In the genomic region with DNA sequence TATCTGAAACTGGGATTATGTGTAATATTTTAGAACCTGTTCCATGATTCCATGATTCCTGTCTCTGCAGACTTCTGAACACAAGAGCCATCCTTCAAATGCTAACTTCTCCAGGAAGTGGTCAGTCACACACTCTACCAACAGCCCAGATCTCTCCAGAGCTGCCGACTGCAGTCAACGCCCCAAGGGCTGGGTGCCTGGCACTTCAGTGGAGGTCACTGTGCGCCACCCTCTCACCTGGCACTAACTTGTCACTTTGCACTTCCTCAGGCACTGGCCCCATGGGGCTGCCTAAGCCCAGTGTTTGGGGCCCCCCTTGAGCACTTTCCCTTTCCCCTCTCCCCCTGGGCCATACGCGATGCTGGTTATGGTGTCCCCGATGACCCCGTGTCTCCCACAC, we compare ENCODE assay signal across 9 mouse cellular contexts. TPM values are rescaled to one million over a fixed set of nuclear protein-coding genes. Genes with fewer than 3 reads are reported as not detected.
A peak's percentile ranks its signal among the peaks of the same experiment; 100 is the strongest.
DNase-seq lines count a peak whose midpoint lies in the region; ATAC-seq and TF ChIP-seq lines count a peak whose summit lies in the region.
"Had no signal": no experiment of that assay in that cellular context is flagged by ENCODE, and none has a peak within 500 bp of the region (broad histone marks: within the 10 kb centered on the region; RNA-seq: fewer than 3 reads in every experiment).

No protein-coding gene starts in this region.

- no peaks in the 10 kb centered on the region for H3K36me3 ChIP-seq in macrophage (ENCODE audit: inconsistent target)
- no peaks in the 10 kb centered on the region for H3K36me3 ChIP-seq in stomach, embryonic 16.5 days (ENCODE audit: control insufficient read depth, insufficient read depth, low read length)
- H3K36me3 ChIP-seq in midbrain, embryonic 11.5 days (ENCODE audit: control insufficient read depth, insufficient read depth, low read length) = no peaks in the 10 kb centered on the region

- no peaks in the 10 kb centered on the region for H3K27me3 ChIP-seq in stomach, embryonic 16.5 days (ENCODE audit: control insufficient read depth, insufficient read depth, low read length)
- no peaks in the 10 kb centered on the region for H3K27me3 ChIP-seq in midbrain, embryonic 11.5 days (ENCODE audit: control insufficient read depth, insufficient read depth, low read length)

- no peak for ATAC-seq in stomach, embryonic 16.5 days (ENCODE audit: insufficient read depth, low FRiP score)
- no peak for ATAC-seq in midbrain, embryonic 11.5 days (ENCODE audit: low FRiP score)

- H3K4me1 ChIP-seq in lung, adult 2 months (ENCODE audit: control insufficient read depth, insufficient read depth, low read length) = peaks cover 20% of the 10 kb centered on the region
- peaks cover 33% of the 10 kb centered on the region for H3K4me1 ChIP-seq in stomach, embryonic 16.5 days (ENCODE audit: control insufficient read depth, insufficient read depth, low read length)
- H3K4me1 ChIP-seq in midbrain, embryonic 11.5 days (ENCODE audit: control insufficient read depth, insufficient read depth, low read length) = peaks cover 5% of the 10 kb centered on the region

- H3K9me3 ChIP-seq in stomach, embryonic 16.5 days (replicated peaks; ENCODE audit: control insufficient read depth, low read length) = no peaks in the 10 kb centered on the region
- H3K9me3 ChIP-seq in midbrain, embryonic 11.5 days (ENCODE audit: control insufficient read depth, low read length) = no peaks in the 10 kb centered on the region

- no peak overlapping the region for H3K4me2 ChIP-seq in stomach, embryonic 16.5 days (ENCODE audit: low read depth, low read length)
- no peak overlapping the region for H3K4me2 ChIP-seq in midbrain, embryonic 11.5 days

- H3K27ac ChIP-seq in macrophage = peak overlapping the region; percentile 62
- H3K27ac ChIP-seq in stomach, embryonic 16.5 days (ENCODE audit: low read length) = 0 out of 2 replicates have a peak overlapping the region, but pooled peaks have one; percentile 15
- no peak overlapping the region for H3K27ac ChIP-seq in midbrain, embryonic 11.5 days (ENCODE audit: low read depth, low read length)

- H3K79me2 ChIP-seq in macrophage (ENCODE audit: inconsistent target) = peaks cover 66% of the 10 kb centered on the region; the same call in 1 of the 2 replicates

- no peak overlapping the region for H3K4me3 ChIP-seq in lung, adult 2 months (replicated peaks; ENCODE audit: extremely low read depth, low read depth, low read length)
- no peak overlapping the region for H3K4me3 ChIP-seq in macrophage (ENCODE audit: inconsistent target)
- H3K4me3 ChIP-seq in stomach, embryonic 16.5 days (replicated peaks; ENCODE audit: low read length) = no peak overlapping the region
- no peak overlapping the region for H3K4me3 ChIP-seq in midbrain, embryonic 11.5 days (ENCODE audit: low read depth, low read length)

- WGBS in lung, adult 2 months = 49% methylated on average over 7 of the region's 7 CpGs
- 49% methylated on average over 7 of the region's 7 CpGs for WGBS in macrophage (ENCODE audit: missing documents)
- 74% methylated on average over 7 of the region's 7 CpGs for WGBS in stomach, embryonic 16.5 days
- WGBS in midbrain, embryonic 11.5 days = 84% methylated on average over 7 of the region's 7 CpGs

- no peak overlapping the region for H3K9ac ChIP-seq in stomach, embryonic 16.5 days (ENCODE audit: low read length)
- H3K9ac ChIP-seq in midbrain, embryonic 11.5 days (ENCODE audit: low read length) = no peak overlapping the region

- intact Hi-C loops in heart, postnatal 10 days (cut with DNase I) = no loop called here

- DNase-seq in heart, adult 11 months = peak; percentile 94
- no peak for DNase-seq in heart, postnatal 10 days
- DNase-seq in lung, postnatal 25 days (ENCODE audit: low spot score) = peak; percentile 28
- DNase-seq in lung, adult 2 months = no peak
- DNase-seq in midbrain, embryonic 11.5 days (ENCODE audit: low spot score, missing footprints) = no peak
- no peak for DNase-seq in frontal cortex, postnatal 14 days (ENCODE audit: low spot score in 2 of 2)
- DNase-seq: adrenal gland, adult 2 months had no signal

- TF ChIP-seq POLR2A in lung, adult 2 months (IDR thresholded peaks at IDR 0.05; ENCODE audit: borderline replicate concordance, extremely low read depth, low read depth, low read length) = no peak

- TF ChIP-seq CTCF in lung, adult 2 months (IDR thresholded peaks at IDR 0.05; ENCODE audit: insufficient read depth, low read length) = no peak

RNA-seq across cellular contexts. Expression of a gene that starts 46.8 kb away (rescaled TPM):
- total RNA-seq in heart, postnatal 10 days (2021) = 10 to 100 TPM; 20.6 to 20.7 TPM
- polyA plus RNA-seq in lung, adult 2 months (2012; rRNA removed) = 26.3 and 27.9 TPM in 2 replicates
- 10 to 100 TPM; 25.8 to 70.8 (median 50.4) TPM for total RNA-seq in macrophage (2018; cell fraction: chromatin; rRNA removed)
- 10 to 100 TPM in 22 of 26 experiments, 1 to 10 TPM in 4; 8.8 to 17.2 (median 12.5) TPM for total RNA-seq in macrophage (2018; cell fraction: cytosol; rRNA removed)
- 10 to 100 TPM; 11.8 to 43.9 (median 26.0) TPM for total RNA-seq in macrophage (2018; cell fraction: nucleus; rRNA removed)
- polyA plus RNA-seq in macrophage (2018) = 9.6 to 16.5 TPM (median 11.3 TPM) in 3 replicates
- 15.6 and 19.1 TPM in 2 replicates for polyA plus RNA-seq in stomach, embryonic 16.5 days (2015; fragmentation: Nextera tagmentation; extraction: Ambion mirVana)
- 7.9 and 9.2 TPM in 2 replicates for polyA plus RNA-seq in midbrain, embryonic 11.5 days (2014; fragmentation: Nextera tagmentation; extraction: Ambion mirVana)

Comparison
In these comparisons a context has a peak if more than half of its experiments do, and no peak if none do; other contexts are left out.
1. DNase-seq: peak in heart, adult 11 months (single experiment) and lung, postnatal 25 days (single experiment); none in heart, postnatal 10 days (0 of 2), lung, adult 2 months (single experiment), midbrain, embryonic 11.5 days (single experiment) and frontal cortex, postnatal 14 days (0 of 2).